Mouse (Mus musculus): ENCODE data around the gene Rrm2.

Gene Rrm2

GRCm38 (mm10) chr12:24750521-24750920 lies 42.5 kb downstream of the Rrm2 start:
- DNase-seq (ENCODE audit: low read depth), result no peak

GRCm38 (mm10) chr12:24753680-24754079 lies 45.6 kb downstream of the Rrm2 start:
- no peak for DNase-seq (ENCODE audit: low read depth)

GRCm38 (mm10) chr12:24754693-24755092 lies 46.7 kb downstream of the Rrm2 start:
- no peak for DNase-seq (ENCODE audit: low read depth)

GRCm38 (mm10) chr12:24755471-24755870 lies 47.4 kb downstream of the Rrm2 start:
- DNase-seq (ENCODE audit: low read depth), result no peak

GRCm38 (mm10) chr12:24757387-24757786 lies 49.3 kb downstream of the Rrm2 start:
- DNase-seq (ENCODE audit: low read depth), result no peak

- DNase-seq (ENCODE audit: low read depth), result no peak
Observed at GRCm38 (mm10) chr12:24758374-24758773, 50.3 kb downstream of the Rrm2 start.

GRCm38 (mm10) chr12:24762253-24762652 lies 54.2 kb downstream of the Rrm2 start:
- DNase-seq (ENCODE audit: low read depth), result no peak

All from induced T-regulatory cell, adult 2 months (primary cell).